Mouse (Mus musculus): ENCODE data around the gene Pecam1.

- TF ChIP-seq CTCF (IDR thresholded peaks at IDR 0.05; ENCODE audit: borderline replicate concordance, control insufficient read depth, extremely low read depth, insufficient read depth, low read length, poor library complexity) (no peak), POLR2A (IDR thresholded peaks at IDR 0.05; ENCODE audit: control insufficient read depth, extremely low read depth, insufficient read depth, low read length, poor library complexity) (no peak)
These were observed 22.6 kb upstream of the Pecam1 start for GRCm38 (mm10) chr11:106773061-106773460.

All from thymus, adult 2 months (tissue).